Mouse (Mus musculus) thymus, postnatal 36 days (tissue): ENCODE results near the gene Olfr573-ps1.

Source experiments
- DNase-seq, 2 experiments: peaks; one replicate each; pipeline ENCODE4 v3.0.0; 2022; ENCODE audit warnings: mixed read lengths in 2 of 2

Gene Olfr573-ps1

DNA sequence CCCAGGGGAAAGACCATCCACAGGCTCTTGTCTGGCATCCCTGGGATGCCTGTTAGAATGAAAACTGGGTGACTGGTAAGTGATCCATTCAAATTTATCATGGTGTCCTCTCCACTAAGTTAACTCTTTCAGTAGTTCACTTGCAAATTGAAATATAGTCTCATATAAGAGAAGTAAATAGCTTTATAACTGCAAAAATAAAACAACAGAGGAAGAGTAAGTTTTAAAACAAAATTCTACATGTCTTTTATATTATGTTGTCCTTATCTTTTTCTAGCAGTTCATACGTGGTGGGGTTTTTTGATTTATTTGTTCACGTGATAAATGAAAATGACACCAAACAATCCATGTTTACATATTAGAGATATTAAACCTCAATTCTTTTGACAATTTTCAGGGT lies at the start of gene Olfr573-ps1:
TSS of gene Olfr573-ps1 (minus strand) at position 101 of the 400 bp plus-strand sequence.
- DNase-seq = no peak

DNA sequence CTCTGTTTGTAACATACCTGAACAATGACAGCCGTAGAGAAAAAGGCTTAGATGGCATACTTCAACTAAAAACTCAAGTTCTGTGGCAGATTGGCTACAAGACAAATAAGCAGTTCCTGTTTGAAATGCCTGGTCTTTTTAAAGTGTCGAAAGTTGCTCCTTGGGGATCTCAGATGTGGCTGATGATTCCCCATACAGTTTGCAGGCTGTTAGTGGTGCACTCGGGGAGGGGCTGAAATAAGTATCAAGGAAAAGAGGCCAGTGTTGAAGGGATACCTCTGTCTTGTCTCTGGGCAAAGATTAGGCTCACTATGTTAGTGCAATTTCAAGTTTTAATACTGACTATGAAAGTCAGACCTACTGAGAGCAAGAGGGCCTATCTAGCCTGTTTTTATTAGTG lies 46.8 kb upstream of the Olfr573-ps1 start, which contains the start of gene Olfr578:
TSS of gene Olfr578 (minus strand) at position 101 of the 400 bp plus-strand sequence.
- no peak for DNase-seq

DNA sequence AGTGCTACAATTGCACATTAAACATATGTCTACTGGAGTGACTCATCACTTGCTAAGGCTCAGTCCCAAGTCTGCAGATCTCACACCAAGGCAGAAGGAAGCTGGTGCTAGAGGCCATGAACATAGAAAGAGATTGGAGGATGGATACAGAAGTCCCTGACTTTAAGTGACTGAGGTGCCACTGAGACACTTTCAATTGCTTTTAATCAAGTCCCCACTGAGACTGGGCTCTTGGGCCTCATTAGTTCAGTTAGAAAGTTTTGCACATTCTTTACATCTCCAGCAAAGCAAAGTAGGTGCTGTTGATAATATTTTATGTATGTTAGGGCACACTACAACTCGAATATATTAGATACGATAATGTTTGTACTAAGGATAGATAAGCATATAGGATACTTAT lies 33.5 kb upstream of the Olfr573-ps1 start, which contains the start of gene Olfr577:
TSS of gene Olfr577 (minus strand) at position 101 of the 400 bp plus-strand sequence.
- no peak for DNase-seq

DNA sequence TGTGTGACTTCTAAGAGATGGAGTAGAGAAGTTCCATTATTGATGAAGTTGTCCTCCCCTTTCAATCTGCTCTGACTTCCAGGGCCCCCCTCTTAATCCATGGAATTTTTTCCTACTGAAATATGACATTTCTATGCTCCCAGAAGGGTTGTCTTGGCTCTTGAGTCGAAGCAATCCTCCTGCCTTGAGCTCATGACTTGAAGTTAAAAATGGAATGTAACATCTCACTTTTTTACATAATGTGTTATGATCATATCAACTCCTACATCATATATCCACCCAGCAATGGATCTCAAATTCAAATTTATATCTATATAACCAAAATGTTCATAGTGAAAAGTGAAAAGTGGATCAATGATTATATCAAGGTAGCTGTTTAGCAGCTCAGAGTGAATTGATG lies 32.0 kb upstream of the Olfr573-ps1 start:
- no peak for DNase-seq

DNA sequence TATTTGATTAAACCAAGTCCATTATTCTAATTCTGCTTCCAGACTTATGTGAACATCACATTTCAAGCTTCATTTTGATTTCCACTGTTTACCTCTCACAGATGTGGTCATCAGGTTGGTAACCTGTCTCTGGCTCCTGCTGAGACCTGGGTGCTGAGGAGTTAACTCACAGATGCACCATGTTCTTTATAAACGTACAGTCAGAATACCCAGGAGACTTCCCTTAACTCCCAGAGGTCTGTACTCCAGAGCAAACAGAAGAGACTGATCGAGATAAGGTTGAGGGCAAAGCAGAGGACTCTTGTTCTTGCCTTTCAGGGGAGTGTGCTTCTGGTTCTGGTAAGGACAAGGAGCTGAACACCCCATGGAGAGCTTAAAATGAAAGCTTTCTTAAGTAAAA lies 20.0 kb upstream of the Olfr573-ps1 start, which contains the start of gene Olfr576:
TSS of gene Olfr576 (plus strand) at position 301 of the 400 bp plus-strand sequence.
- DNase-seq = no peak

DNA sequence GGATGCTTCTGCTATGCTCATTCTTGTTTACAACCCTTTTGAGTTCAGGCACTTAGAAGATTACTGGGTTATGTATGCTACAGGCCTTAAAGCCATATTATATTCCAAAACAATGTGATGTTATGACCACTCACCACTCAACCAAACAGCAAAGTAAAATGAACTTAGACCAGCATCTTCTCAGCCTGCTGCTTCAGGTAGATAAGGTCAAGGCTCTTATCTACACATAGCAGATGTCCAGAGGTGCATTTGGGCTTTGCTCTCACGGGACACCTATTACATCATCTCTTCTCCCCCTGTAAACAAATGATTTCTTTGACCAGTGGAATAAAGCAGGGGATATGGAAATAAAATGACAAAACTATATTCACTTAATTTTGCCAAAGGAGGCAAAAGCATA lies 16.2 kb upstream of the Olfr573-ps1 start, which contains the start of gene Olfr575:
TSS of gene Olfr575 (minus strand) at position 183 of the 400 bp plus-strand sequence.
- no peak for DNase-seq

DNA sequence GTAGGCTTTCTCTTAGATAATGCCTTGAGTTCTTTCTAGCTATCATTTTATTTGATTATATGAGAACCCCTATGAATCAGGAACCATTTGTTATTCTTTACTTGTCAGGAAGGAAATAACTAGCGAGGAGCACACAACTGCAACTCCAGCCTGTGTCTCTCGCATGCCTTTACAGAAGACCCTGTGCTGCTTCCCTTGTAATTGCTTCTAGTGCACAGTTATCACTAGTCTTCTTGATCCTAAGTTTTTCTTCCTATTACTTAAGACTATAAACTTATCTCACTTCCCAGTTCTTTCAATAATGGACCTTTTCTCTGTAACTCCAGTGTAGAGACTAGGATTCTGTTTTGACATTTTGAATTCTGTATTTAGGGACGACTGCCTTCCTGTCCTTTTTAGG lies 15.8 kb upstream of the Olfr573-ps1 start:
- DNase-seq = no peak

DNA sequence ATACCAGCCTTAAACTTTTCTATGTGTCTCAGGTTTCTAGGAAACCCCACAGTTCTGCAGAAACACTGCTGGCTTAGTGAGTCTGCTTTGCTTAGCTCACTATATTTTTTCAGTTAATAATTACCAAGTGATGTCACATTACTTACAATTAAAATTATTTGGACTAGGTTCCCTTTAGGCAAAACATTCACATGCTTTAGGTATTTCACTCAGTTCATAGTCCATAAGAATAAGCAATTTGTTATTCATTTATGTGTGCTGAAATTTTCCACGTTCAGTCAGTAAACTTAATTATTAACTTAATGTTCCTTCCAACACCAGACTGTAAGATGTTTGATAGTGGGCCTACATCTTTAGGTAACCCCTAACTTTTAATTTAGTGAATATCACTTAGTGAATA lies 8.4 kb upstream of the Olfr573-ps1 start:
- no peak for DNase-seq

DNA sequence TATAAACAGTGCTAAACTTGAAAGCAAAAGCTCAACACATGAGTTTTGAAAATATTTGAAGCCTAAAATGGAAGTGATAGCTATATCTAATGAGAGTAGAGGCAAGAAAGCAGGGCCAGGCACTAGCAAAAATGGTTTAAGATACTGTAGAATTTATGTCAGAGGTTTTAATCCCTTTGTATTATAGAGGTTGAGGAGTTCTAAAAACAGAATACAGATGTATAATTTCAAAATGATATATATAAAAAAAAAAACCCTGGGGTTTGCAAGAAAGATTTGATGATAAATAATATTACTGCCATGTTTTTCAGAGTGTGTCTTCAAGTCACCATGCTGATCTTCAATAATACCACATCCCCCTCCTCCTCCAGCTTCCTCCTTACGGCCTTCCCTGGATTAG lies 5.8 kb upstream of the Olfr573-ps1 start, which contains the start of gene Olfr574:
TSS of gene Olfr574 (plus strand) at position 301 of the 400 bp plus-strand sequence.
- DNase-seq = no peak

DNA sequence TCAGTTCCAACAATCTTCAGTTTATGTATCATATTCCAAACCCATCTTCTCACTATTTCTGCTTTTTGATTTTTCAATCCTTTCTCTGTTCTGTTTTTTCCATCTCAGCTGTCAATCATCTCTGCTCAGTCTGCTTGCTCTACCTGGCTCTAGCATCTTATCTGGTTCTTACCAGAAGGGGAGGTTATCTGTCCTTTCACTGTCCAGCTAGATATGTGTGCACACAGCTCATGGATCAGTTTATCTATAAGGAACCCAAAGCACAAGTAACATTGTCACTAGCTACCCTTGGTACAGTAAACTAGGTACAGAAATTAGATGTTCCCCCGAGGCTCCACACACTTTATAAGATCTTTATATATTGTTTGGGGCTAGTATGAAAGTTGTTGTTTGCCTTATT lies 1.0 kb upstream of the Olfr573-ps1 start:
- no peak for DNase-seq

DNA sequence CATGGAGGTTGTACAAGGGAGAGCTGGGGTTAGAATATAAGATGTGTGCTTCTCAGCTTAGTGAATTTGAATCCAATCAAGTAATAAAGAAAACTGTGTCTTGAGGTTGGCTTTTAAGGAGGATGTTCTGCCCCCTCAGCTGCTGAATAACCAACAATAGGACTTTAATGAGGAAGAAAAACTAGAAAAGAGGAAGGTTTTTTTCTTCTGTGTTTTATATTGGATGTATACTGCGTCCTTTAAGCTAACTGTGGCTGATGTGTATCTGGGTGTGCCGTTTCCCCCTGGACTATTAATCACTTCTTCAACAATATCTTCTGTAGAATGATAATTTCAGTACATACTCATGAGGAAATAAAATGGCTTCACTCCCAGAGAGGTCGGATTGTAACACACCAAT lies 15.3 kb downstream of the Olfr573-ps1 start:
- no peak for DNase-seq

DNA sequence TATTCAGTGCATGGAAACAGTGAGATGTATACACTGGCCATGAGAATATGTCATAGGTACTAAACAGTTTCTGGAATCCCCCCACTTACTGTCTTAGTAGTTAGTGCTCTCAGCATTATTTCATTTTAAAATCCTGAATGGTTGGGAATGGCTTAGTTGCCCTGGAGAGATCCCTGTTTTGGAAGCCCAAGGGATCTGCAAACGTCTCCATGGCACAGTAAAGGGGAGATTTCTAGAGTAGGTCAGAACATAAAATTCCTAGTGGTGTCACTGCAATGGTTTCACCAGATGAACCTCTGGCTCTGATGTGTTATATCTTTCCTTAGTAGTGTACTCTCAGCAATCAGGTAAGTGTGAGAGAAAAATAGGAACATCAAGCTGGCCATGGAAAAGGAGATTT lies 18.3 kb downstream of the Olfr573-ps1 start, which contains the start of gene Olfr572:
TSS of gene Olfr572 (plus strand) at position 301 of the 400 bp plus-strand sequence.
- no peak for DNase-seq

DNA sequence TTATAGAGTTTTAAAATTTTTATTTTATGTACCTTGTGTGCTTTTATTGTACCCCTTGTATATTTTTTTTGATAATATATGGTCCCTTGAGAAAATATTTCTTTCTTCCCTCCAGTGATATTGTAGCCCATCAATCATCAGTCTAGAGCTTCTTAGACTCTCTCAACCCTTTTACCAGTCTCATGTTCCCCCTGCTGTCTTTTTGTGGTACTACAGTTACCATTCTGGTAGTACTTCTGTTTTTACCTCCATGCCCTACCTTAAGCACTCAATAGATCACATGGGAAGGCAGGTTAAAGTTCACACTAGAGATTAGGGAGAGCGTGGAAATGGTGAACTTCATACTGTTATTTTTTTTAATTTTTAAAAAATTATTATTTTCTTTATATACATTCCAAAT lies 22.7 kb downstream of the Olfr573-ps1 start:
- no peak for DNase-seq

DNA sequence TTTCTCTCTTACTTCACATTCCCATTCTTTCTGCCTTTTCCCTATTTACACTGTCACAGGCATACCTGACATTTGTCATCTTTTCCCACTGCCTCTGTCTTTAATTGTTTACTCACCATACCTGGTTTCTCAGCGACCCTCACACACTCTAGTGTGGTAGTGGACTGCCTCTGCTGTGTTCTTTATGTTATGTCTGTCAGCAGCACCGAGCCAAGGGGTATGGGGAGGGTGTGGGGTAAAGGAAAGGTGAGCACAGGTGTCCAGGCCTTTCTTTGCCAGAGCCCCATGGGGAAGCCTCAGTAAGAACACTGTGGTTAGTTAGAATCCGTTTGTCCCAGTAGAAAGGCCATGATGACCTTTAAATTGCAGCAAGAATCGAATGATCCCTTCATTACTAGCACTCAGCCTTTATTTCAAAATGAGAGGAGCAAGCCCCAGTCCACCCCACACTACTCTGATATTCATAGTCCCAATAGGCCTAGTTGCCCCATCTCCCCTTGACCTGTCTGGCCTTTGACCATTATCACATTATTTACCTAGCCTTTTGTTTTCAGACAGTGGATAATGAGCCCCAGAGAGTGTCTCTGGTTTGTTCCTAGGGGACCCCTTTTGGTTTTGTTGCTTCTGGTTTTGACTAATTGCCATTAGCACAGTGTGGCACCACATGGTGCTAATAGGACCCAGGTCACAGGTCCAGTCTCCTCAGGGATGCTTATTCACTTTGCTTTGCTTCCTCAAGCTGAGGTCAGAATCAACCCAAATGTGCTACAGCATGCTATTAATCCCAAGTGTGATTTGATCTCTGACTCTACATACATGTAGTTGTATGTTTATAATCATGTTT lies 25.1 kb downstream of the Olfr573-ps1 start, which contains the start of gene Olfr571:
TSS of gene Olfr571 (minus strand) at position 505 of the 844 bp plus-strand sequence.
- no peak for DNase-seq

DNA sequence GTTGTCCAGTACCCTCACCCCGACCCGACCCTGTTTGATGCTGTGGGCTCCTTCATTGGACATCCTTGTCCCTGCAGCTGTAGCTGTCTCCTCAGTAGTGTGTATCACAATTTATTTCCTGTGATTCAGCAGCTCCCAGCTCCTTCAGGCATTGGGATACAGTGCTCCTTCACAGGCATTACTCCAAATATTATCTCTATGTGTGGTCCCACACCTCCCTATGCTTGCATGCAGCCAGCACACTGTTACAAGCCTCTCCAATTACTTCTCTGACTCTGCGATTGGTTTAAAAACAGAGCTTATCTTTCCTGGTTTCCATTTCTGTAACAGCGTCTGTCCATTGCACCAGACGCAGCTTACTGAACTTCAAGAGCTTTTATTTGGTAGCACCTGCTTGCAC lies 26.0 kb downstream of the Olfr573-ps1 start:
- DNase-seq = no peak

DNA sequence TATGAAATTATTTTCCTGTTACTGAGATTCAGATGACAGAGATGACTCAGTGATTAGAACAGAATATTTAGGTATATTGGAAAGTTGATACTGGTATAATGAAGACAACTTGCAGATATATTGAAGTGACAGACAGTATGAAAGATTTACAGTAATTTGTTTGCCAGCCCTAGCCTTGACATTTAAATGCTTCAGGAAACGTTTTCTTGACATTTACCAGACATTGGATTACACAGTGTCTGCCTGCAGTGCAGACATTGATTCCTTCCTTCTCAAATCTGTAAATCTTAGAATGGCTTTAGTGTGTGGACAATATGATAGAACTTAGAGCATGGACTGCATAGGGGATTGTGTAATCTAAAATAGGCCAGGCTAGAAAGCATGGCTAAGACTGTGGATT lies 27.1 kb downstream of the Olfr573-ps1 start:
- DNase-seq = no peak
